Mouse (Mus musculus): ENCODE measurements around the gene Gnb1. TPM values are rescaled to one million over a fixed set of nuclear protein-coding genes. Genes with fewer than 3 reads are reported as not detected.
"Not testable (repeated sequence)": the region's sequence is repeated elsewhere in the genome, so short reads cannot be mapped to it uniquely, and the experiment has no call there.

Gene Gnb1
- 1,100 and 1,475 TPM in 2 replicates for polyA plus RNA-seq (2012; rRNA removed)

GRCm38 (mm10) chr4:155490990-155491504 is at the start of gene Gnb1:
Gnb1 (plus strand) TSS chr4:155491361.
- DNase-seq (ENCODE audit: low read depth, low spot score), result no peak
- under 1% methylated on average over 51 of the region's 60 CpGs for WGBS

GRCm38 (mm10) chr4:155442808-155443207 is 48.4 kb upstream of the Gnb1 start:
- 67% methylated on average over 3 of the region's 3 CpGs for WGBS
- no peak for DNase-seq (ENCODE audit: low read depth, low spot score)

GRCm38 (mm10) chr4:155451597-155451996 is 39.6 kb upstream of the Gnb1 start:
- 41% methylated on average over 10 of the region's 10 CpGs for WGBS
- no peak for DNase-seq (ENCODE audit: low read depth, low spot score)

GRCm38 (mm10) chr4:155458575-155458974 is 32.6 kb upstream of the Gnb1 start:
- 80% methylated on average over 5 of the region's 5 CpGs for WGBS
- DNase-seq (ENCODE audit: low read depth, low spot score), result no peak

- WGBS, result 65% methylated on average over 13 of the region's 13 CpGs
- no peak for DNase-seq (ENCODE audit: low read depth, low spot score)
These were observed 28.1 kb upstream of the Gnb1 start for GRCm38 (mm10) chr4:155463050-155463449.

- WGBS, result 81% methylated on average over 6 of the region's 6 CpGs
- no peak for DNase-seq (ENCODE audit: low read depth, low spot score)
These were observed 27.6 kb upstream of the Gnb1 start for GRCm38 (mm10) chr4:155463611-155464010.

GRCm38 (mm10) chr4:155464061-155464460 is 27.1 kb upstream of the Gnb1 start:
- 83% methylated on average over 4 of the region's 4 CpGs for WGBS
- DNase-seq (ENCODE audit: low read depth, low spot score), result no peak

GRCm38 (mm10) chr4:155465607-155466006 is 25.6 kb upstream of the Gnb1 start:
- WGBS, result 72% methylated on average over 6 of the region's 6 CpGs
- DNase-seq (ENCODE audit: low read depth, low spot score), result no peak

- DNase-seq (ENCODE audit: low read depth, low spot score), result no peak
- WGBS, result 88% methylated on average over 5 of the region's 5 CpGs
These were observed 25.1 kb upstream of the Gnb1 start for GRCm38 (mm10) chr4:155466080-155466479.

- WGBS, result 86% methylated on average over 13 of the region's 13 CpGs
These were observed 23.7 kb upstream of the Gnb1 start for GRCm38 (mm10) chr4:155467237-155468010.

GRCm38 (mm10) chr4:155468952-155469351 is 22.2 kb upstream of the Gnb1 start, which contains the start of gene Tmem52:
Tmem52 (plus strand) TSS chr4:155469114.
- no peak for DNase-seq (ENCODE audit: low read depth, low spot score)
- 5% methylated on average over 21 of the region's 21 CpGs for WGBS

More at GRCm38 (mm10) chr4:155467237-155468010, 23.7 kb upstream of the Gnb1 start:
- no peak for DNase-seq (ENCODE audit: low read depth, low spot score)

GRCm38 (mm10) chr4:155469590-155470262 is 21.4 kb upstream of the Gnb1 start:
- 82% methylated on average over 18 of the region's 18 CpGs for WGBS
- no peak for DNase-seq (ENCODE audit: low read depth, low spot score)

- no peak for DNase-seq (ENCODE audit: low read depth, low spot score)
- WGBS, result 82% methylated on average over 16 of the region's 16 CpGs
These were observed 20.8 kb upstream of the Gnb1 start for GRCm38 (mm10) chr4:155470263-155470953.

- no peak for DNase-seq (ENCODE audit: low read depth, low spot score)
- 89% methylated on average over 7 of the region's 7 CpGs for WGBS
These were observed 20.2 kb upstream of the Gnb1 start for GRCm38 (mm10) chr4:155470997-155471396.

GRCm38 (mm10) chr4:155471406-155471805 is 19.8 kb upstream of the Gnb1 start:
- 91% methylated on average over 7 of the region's 7 CpGs for WGBS

GRCm38 (mm10) chr4:155472716-155473290 is 18.4 kb upstream of the Gnb1 start:
- WGBS, result 67% methylated on average over 3 of the region's 3 CpGs
- DNase-seq (ENCODE audit: low read depth, low spot score), result no peak

More at GRCm38 (mm10) chr4:155471406-155471805, 19.8 kb upstream of the Gnb1 start:
- DNase-seq (ENCODE audit: low read depth, low spot score), result no peak

GRCm38 (mm10) chr4:155473319-155473718 is 17.8 kb upstream of the Gnb1 start:
- DNase-seq (ENCODE audit: low read depth, low spot score), result no peak
- WGBS, result 32% methylated on average over 5 of the region's 5 CpGs

GRCm38 (mm10) chr4:155473796-155474195 is 17.4 kb upstream of the Gnb1 start:
- 33% methylated on average over 2 of the region's 2 CpGs for WGBS
- DNase-seq (ENCODE audit: low read depth, low spot score), result not testable (repeated sequence)

GRCm38 (mm10) chr4:155481381-155482124 is 9.6 kb upstream of the Gnb1 start:
- WGBS, result 4% methylated on average over 28 of the region's 28 CpGs
- no peak for DNase-seq (ENCODE audit: low read depth, low spot score)

Measured in large intestine, adult 2 months (tissue).